Mouse (Mus musculus) hindbrain, embryonic 13.5 days (tissue): ENCODE results near the gene Scrn3. TPM values are rescaled to one million over a fixed set of nuclear protein-coding genes. Genes with fewer than 3 reads are reported as not detected.
A peak's percentile ranks its signal among the peaks of the same experiment; 100 is the strongest.

ENCODE experiments used
- ATAC-seq: fragments of 200-750 bp; cut with Nextera tagmentation; 2 replicates; pipeline ENCODE4 v1.8.0; 2017; ENCODE audit warnings: moderate TSS enrichment; ENCODE audit not compliant: low FRiP score
- H3K27ac ChIP-seq: fragments of 300-500 bp; sonication (generic); 2 replicates; pipeline ENCODE4 v1.5.1; 2015; ENCODE audit warnings: inconsistent platforms, mild to moderate bottlenecking, moderate library complexity
- H3K27me3 ChIP-seq: fragments of 300-500 bp; sonication (generic); 2 replicates; pipeline ENCODE4 v1.6.1; 2015; ENCODE audit warnings: mild to moderate bottlenecking, inconsistent platforms
- H3K36me3 ChIP-seq: fragments of 300-500 bp; sonication (generic); 2 replicates; pipeline ENCODE4 v1.6.1; 2015; ENCODE audit warnings: mild to moderate bottlenecking, inconsistent platforms
- H3K4me1 ChIP-seq: fragments of 300-500 bp; sonication (generic); replicated peaks from 2 replicates; pipeline ENCODE4 v1.6.1; 2015; ENCODE audit warnings: inconsistent platforms
- H3K4me2 ChIP-seq: fragments of 300-500 bp; sonication (generic); 2 replicates; pipeline ENCODE4 v1.6.1; 2015; ENCODE audit warnings: inconsistent platforms, mild to moderate bottlenecking, moderate library complexity
- H3K4me3 ChIP-seq: fragments of 300-500 bp; sonication (generic); 2 replicates; pipeline ENCODE4 v1.5.1; 2015; ENCODE audit warnings: mild to moderate bottlenecking, inconsistent platforms
- H3K9ac ChIP-seq: fragments of 300-500 bp; sonication (generic); 2 replicates; pipeline ENCODE4 v1.6.1; 2015; ENCODE audit warnings: mild to moderate bottlenecking, inconsistent platforms
- H3K9me3 ChIP-seq: fragments of 300-500 bp; sonication (generic); 2 replicates; pipeline ENCODE4 v1.6.1; 2016; ENCODE audit warnings: inconsistent platforms
- WGBS: fragments of 180-500 bp; shearing (Covaris S2); methylation state at CpG from one replicate; pipeline ENCODE4 v1.1.7; 2015; 5-methylcytosine and 5-hydroxymethylcytosine counted together
- polyA plus RNA-seq: library from polyadenylated mRNA; unstranded; fragments of >200 nt; fragmentation: Nextera tagmentation; extraction: Ambion mirVana; gene quantifications from 2 replicates; pipeline ENCODE4 v1.2.1, GENCODE M21; 2015

The Scrn3 gene
- polyA plus RNA-seq, 1 experiment from 2014 or later, result 9.9 TPM

- 55% methylated on average over 13 of the region's 13 CpGs for WGBS
- Histone ChIP-seq H3K9ac (no peak overlapping the region), H3K27ac (peak overlapping the region; percentile 48; the same call in 1 of the 2 replicates), H3K4me1 (peaks cover 11% of the 10 kb centered on the region), H3K36me3 (no peaks in the 10 kb centered on the region), H3K4me2 (no peak overlapping the region), H3K27me3 (no peaks in the 10 kb centered on the region), H3K4me3 (no peak overlapping the region), H3K9me3 (no peaks in the 10 kb centered on the region)
- no peak for ATAC-seq
Observed at GRCm38 (mm10) chr2:73346345-73347086, 34.1 kb downstream of the Scrn3 start.

- no peak overlapping the region for H3K9ac ChIP-seq
- H3K27ac ChIP-seq, result no peak overlapping the region
- no peak for ATAC-seq
- H3K4me1 ChIP-seq, result peaks cover 14% of the 10 kb centered on the region
- H3K36me3 ChIP-seq, result no peaks in the 10 kb centered on the region
- H3K4me2 ChIP-seq, result no peak overlapping the region
- no peaks in the 10 kb centered on the region for H3K9me3 ChIP-seq
- no peak overlapping the region for H3K4me3 ChIP-seq
- H3K27me3 ChIP-seq, result no peaks in the 10 kb centered on the region
- WGBS, result 70% methylated on average over 6 of the region's 6 CpGs
Observed at GRCm38 (mm10) chr2:73347136-73347535, 34.7 kb downstream of the Scrn3 start.

- H3K27ac ChIP-seq, result peak overlapping the region; percentile 50
- 51% methylated on average over 9 of the region's 9 CpGs for WGBS
- no peak overlapping the region for H3K9ac ChIP-seq
Observed at GRCm38 (mm10) chr2:73347766-73348165, 35.4 kb downstream of the Scrn3 start.

GRCm38 (mm10) chr2:73348221-73348620 lies 35.8 kb downstream of the Scrn3 start:
- Histone ChIP-seq H3K4me3 (no peak overlapping the region), H3K36me3 (no peaks in the 10 kb centered on the region), H3K9me3 (no peaks in the 10 kb centered on the region), H3K9ac (no peak overlapping the region), H3K4me1 (peaks cover 14% of the 10 kb centered on the region), H3K4me2 (no peak overlapping the region), H3K27me3 (no peaks in the 10 kb centered on the region), H3K27ac (peak overlapping the region; percentile 50)
- ATAC-seq, result no peak
- 84% methylated on average over 6 of the region's 6 CpGs for WGBS

More at GRCm38 (mm10) chr2:73347766-73348165, 35.4 kb downstream of the Scrn3 start:
- no peak for ATAC-seq
- H3K4me3 ChIP-seq, result no peak overlapping the region
- no peak overlapping the region for H3K4me2 ChIP-seq
- H3K36me3 ChIP-seq, result no peaks in the 10 kb centered on the region
- H3K9me3 ChIP-seq, result no peaks in the 10 kb centered on the region
- no peaks in the 10 kb centered on the region for H3K27me3 ChIP-seq
- H3K4me1 ChIP-seq, result peaks cover 14% of the 10 kb centered on the region

- H3K9me3 ChIP-seq, result no peaks in the 10 kb centered on the region
- peaks cover 8% of the 10 kb centered on the region for H3K36me3 ChIP-seq
- peaks cover 12% of the 10 kb centered on the region for H3K4me1 ChIP-seq
- H3K4me3 ChIP-seq, result no peak overlapping the region
- no peak overlapping the region for H3K27ac ChIP-seq
- H3K27me3 ChIP-seq, result no peaks in the 10 kb centered on the region
- no peak for ATAC-seq
- no peak overlapping the region for H3K9ac ChIP-seq
- 53% methylated on average over 5 of the region's 5 CpGs for WGBS
- no peak overlapping the region for H3K4me2 ChIP-seq
Observed at GRCm38 (mm10) chr2:73351496-73351895, 39.1 kb downstream of the Scrn3 start.

- H3K4me1 ChIP-seq, result peaks cover 8% of the 10 kb centered on the region
- ATAC-seq, result no peak
- H3K4me3 ChIP-seq, result no peak overlapping the region
- H3K36me3 ChIP-seq, result peaks cover 11% of the 10 kb centered on the region
- WGBS, result 57% methylated on average over 7 of the region's 7 CpGs
- peak overlapping the region; percentile 44; the same call in 1 of the 2 replicates for H3K27ac ChIP-seq
- H3K4me2 ChIP-seq, result no peak overlapping the region
- H3K9me3 ChIP-seq, result no peaks in the 10 kb centered on the region
- no peak overlapping the region for H3K9ac ChIP-seq
- H3K27me3 ChIP-seq, result no peaks in the 10 kb centered on the region
Observed at GRCm38 (mm10) chr2:73351927-73352374, 39.5 kb downstream of the Scrn3 start.

GRCm38 (mm10) chr2:73357004-73357403 lies 44.6 kb downstream of the Scrn3 start:
- ATAC-seq, result no peak
- Histone ChIP-seq H3K9ac (no peak overlapping the region), H3K36me3 (peaks cover 23% of the 10 kb centered on the region), H3K27me3 (no peaks in the 10 kb centered on the region), H3K9me3 (no peaks in the 10 kb centered on the region), H3K27ac (no peak overlapping the region), H3K4me2 (no peak overlapping the region; the same call in 1 of the 2 replicates), H3K4me3 (no peak overlapping the region), H3K4me1 (0 out of 2 replicates have a peak, but pooled peaks cover under 1% of the 10 kb centered on the region)
- WGBS, result 73% methylated on average over 18 of the region's 18 CpGs

- 95% methylated on average over 5 of the region's 5 CpGs for WGBS
- peaks cover 31% of the 10 kb centered on the region for H3K36me3 ChIP-seq
Observed at GRCm38 (mm10) chr2:73359941-73360340, 47.5 kb downstream of the Scrn3 start.

GRCm38 (mm10) chr2:73360536-73360935 lies 48.1 kb downstream of the Scrn3 start:
- H3K4me1 ChIP-seq, result no peaks in the 10 kb centered on the region
- H3K27me3 ChIP-seq, result no peaks in the 10 kb centered on the region
- no peak overlapping the region for H3K27ac ChIP-seq
- no peak overlapping the region for H3K4me2 ChIP-seq
- 94% methylated on average over 2 of the region's 2 CpGs for WGBS
- ATAC-seq, result no peak
- no peak overlapping the region for H3K4me3 ChIP-seq
- no peaks in the 10 kb centered on the region for H3K9me3 ChIP-seq
- no peak overlapping the region for H3K9ac ChIP-seq
- peaks cover 31% of the 10 kb centered on the region for H3K36me3 ChIP-seq

More at GRCm38 (mm10) chr2:73359941-73360340, 47.5 kb downstream of the Scrn3 start:
- Histone ChIP-seq H3K27ac (no peak overlapping the region), H3K9me3 (no peaks in the 10 kb centered on the region), H3K4me1 (no peaks in the 10 kb centered on the region), H3K27me3 (no peaks in the 10 kb centered on the region), H3K9ac (no peak overlapping the region), H3K4me3 (no peak overlapping the region), H3K4me2 (no peak overlapping the region)
- ATAC-seq, result no peak

GRCm38 (mm10) chr2:73363448-73363847 lies 51.0 kb downstream of the Scrn3 start:
- no peak for ATAC-seq
- Histone ChIP-seq H3K27me3 (no peaks in the 10 kb centered on the region), H3K9ac (no peak overlapping the region), H3K27ac (no peak overlapping the region), H3K4me3 (no peak overlapping the region), H3K4me1 (no peaks in the 10 kb centered on the region), H3K9me3 (no peaks in the 10 kb centered on the region), H3K4me2 (no peak overlapping the region), H3K36me3 (peaks cover 26% of the 10 kb centered on the region)
- 85% methylated on average over 5 of the region's 5 CpGs for whole genome bisulfite sequencing

GRCm38 (mm10) chr2:73371530-73372335 lies 59.3 kb downstream of the Scrn3 start:
- Histone ChIP-seq H3K9ac (no peak overlapping the region), H3K27ac (no peak overlapping the region), H3K27me3 (peaks cover 10% of the 10 kb centered on the region; the same call in 1 of the 2 replicates), H3K4me2 (no peak overlapping the region), H3K4me3 (no peak overlapping the region), H3K4me1 (no peaks in the 10 kb centered on the region), H3K9me3 (no peaks in the 10 kb centered on the region), H3K36me3 (peaks cover 6% of the 10 kb centered on the region; the same call in 1 of the 2 replicates)
- ATAC-seq, result no peak
- WGBS, result 78% methylated on average over 9 of the region's 9 CpGs

GRCm38 (mm10) chr2:73378326-73378725 lies 65.9 kb downstream of the Scrn3 start:
- Histone ChIP-seq H3K36me3 (peaks cover 7% of the 10 kb centered on the region; the same call in 1 of the 2 replicates), H3K4me1 (peaks cover 10% of the 10 kb centered on the region; the same call in 1 of the 2 replicates), H3K27me3 (peaks cover 10% of the 10 kb centered on the region; the same call in 1 of the 2 replicates), H3K4me3 (no peak overlapping the region), H3K27ac (0 out of 2 replicates have a peak overlapping the region, but pooled peaks have one; percentile 18), H3K9me3 (no peaks in the 10 kb centered on the region), H3K9ac (no peak overlapping the region), H3K4me2 (no peak overlapping the region)
- peak; percentile 32; the same call in 1 of the 2 replicates for ATAC-seq
- WGBS, result 71% methylated on average over 5 of the region's 5 CpGs
